Mouse (Mus musculus): ENCODE results near the gene Irgm1. TPM values are rescaled to one million over a fixed set of nuclear protein-coding genes. Genes with fewer than 3 reads are reported as not detected.
A peak's percentile ranks its signal among the peaks of the same experiment; 100 is the strongest.
"Not testable (repeated sequence)": the region's sequence is repeated elsewhere in the genome, so short reads cannot be mapped to it uniquely, and the experiment has no call there.

Gene Irgm1
- polyA plus RNA-seq, 1 experiment from 2014 or later = 6.7 TPM

DNA sequence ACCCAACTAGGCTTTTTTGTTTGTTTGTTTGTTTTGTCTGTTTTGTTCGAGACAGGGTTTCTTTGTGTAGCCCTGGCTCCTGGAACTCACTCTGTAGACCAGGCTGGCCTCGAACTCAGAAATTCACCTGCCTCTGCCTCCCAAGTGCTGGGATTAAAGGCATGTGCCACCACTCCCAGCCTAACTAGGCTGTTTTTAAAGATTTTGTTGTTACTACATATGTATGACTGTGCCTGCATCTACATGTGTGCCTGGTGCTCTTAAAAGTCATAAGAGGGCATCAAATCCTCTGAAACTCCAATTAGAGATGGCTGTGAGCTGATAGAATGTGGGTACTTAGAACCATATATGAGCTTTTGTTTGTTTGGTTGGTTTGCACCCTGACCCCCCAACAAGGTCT is 40.2 kb downstream of the Irgm1 start:
- ATAC-seq (ENCODE audit: insufficient read depth) = no peak
- H3K9me3 ChIP-seq (ENCODE audit: low read depth, low read length) = no peaks in the 10 kb centered on the region
- H3K36me3 ChIP-seq (ENCODE audit: insufficient read depth) = no peaks in the 10 kb centered on the region
- DNase-seq = no peak
- 0 out of 2 replicates have a peak, but pooled peaks cover 4% of the 10 kb centered on the region for H3K27me3 ChIP-seq (ENCODE audit: insufficient read depth, low read length)
- no peak for TF ChIP-seq CTCF (IDR thresholded peaks at IDR 0.05; ENCODE audit: low read depth)
- H3K27ac ChIP-seq (ENCODE audit: low read depth) = no peak overlapping the region
- H3K4me3 ChIP-seq (ENCODE audit: low read depth, low read length) = no peak overlapping the region
- H3K4me2 ChIP-seq = no peak overlapping the region
- H3K4me1 ChIP-seq (ENCODE audit: insufficient read depth) = no peaks in the 10 kb centered on the region
- WGBS = 72% methylated on average over 2 of the region's 2 CpGs
- no peak overlapping the region for H3K9ac ChIP-seq

DNA sequence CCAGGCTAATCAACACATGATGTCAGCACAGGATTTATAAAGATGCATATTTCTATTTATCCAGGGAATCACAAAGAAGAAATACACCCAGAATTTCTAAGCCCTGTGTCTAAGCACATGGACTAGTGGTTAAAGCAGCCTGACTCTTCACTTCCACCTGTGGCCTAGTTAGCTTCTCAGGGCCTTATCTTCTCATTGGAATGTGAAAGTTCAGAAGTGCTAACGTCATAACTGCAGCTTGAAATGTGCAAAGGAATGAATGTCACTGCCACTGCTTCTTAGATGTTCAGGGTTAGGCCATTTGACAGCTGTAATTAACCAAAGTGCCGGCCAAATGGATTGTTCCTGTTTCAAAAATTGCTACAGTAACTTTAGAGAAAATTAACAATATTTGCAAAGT is 41.2 kb downstream of the Irgm1 start:
- DNase-seq (no peak), ATAC-seq (ENCODE audit: insufficient read depth) (no peak)
- TF ChIP-seq CTCF (IDR thresholded peaks at IDR 0.05; ENCODE audit: low read depth) = no peak
- Histone ChIP-seq H3K4me3 (ENCODE audit: low read depth, low read length) (no peak overlapping the region), H3K36me3 (ENCODE audit: insufficient read depth) (no peaks in the 10 kb centered on the region), H3K4me2 (no peak overlapping the region), H3K9me3 (ENCODE audit: low read depth, low read length) (no peaks in the 10 kb centered on the region), H3K4me1 (ENCODE audit: insufficient read depth) (no peaks in the 10 kb centered on the region), H3K27ac (ENCODE audit: low read depth) (no peak overlapping the region), H3K9ac (no peak overlapping the region), H3K27me3 (ENCODE audit: insufficient read depth, low read length) (no peaks in the 10 kb centered on the region)
- WGBS = 41% methylated on average over 2 of the region's 2 CpGs

DNA sequence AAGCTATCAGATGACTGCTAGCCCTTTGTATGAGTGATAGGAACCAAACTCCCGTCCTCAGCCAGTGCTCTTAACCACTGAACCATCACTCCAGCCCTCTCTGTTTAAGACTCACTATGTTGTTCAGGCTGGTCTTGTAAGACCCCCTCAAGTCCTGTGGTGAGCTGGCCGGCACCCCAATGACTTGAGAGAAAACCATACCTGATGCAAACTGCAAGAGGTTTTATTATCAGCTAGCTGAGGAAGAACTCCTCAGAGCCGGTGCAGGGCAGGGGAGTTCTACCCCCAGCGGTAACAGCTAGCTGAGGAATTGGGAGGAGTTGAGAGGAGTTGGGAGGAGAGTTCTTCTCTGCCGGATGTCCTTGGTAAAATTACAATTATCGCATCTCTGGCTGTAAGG is 43.6 kb downstream of the Irgm1 start:
- Histone ChIP-seq H3K27ac (ENCODE audit: low read depth) (no peak overlapping the region), H3K9me3 (ENCODE audit: low read depth, low read length) (no peaks in the 10 kb centered on the region), H3K36me3 (ENCODE audit: insufficient read depth) (no peaks in the 10 kb centered on the region), H3K27me3 (ENCODE audit: insufficient read depth, low read length) (peaks cover 11% of the 10 kb centered on the region; the same call in 1 of the 2 replicates), H3K4me2 (no peak overlapping the region), H3K4me3 (ENCODE audit: low read depth, low read length) (no peak overlapping the region), H3K4me1 (ENCODE audit: insufficient read depth) (no peaks in the 10 kb centered on the region), H3K9ac (no peak overlapping the region)
- ATAC-seq (ENCODE audit: insufficient read depth) (no peak), DNase-seq (no peak)
- TF ChIP-seq CTCF (IDR thresholded peaks at IDR 0.05; ENCODE audit: low read depth) = no peak
- 70% methylated on average over 6 of the region's 6 CpGs for WGBS

DNA sequence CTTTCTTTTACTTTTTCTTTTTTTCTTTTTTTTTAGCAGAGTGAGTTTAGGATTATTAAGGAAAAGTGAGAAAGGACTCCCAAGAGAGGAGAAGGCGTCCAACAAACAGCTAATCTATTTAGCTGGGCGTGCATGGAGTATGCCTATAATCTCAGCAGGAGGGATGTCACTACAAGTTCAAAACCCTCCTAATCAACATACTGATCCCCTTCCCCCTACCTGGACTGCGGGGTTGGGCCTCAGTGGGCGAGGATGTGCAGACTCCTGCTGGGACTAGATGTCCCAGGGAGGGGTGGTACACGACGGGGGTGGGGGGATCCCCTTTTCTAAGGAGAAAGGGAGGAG is 44.8 kb downstream of the Irgm1 start:
- Histone ChIP-seq H3K9ac (peak overlapping the region; percentile 52), H3K27ac (ENCODE audit: low read depth) (peak overlapping the region; percentile 33), H3K36me3 (ENCODE audit: insufficient read depth) (no peaks in the 10 kb centered on the region), H3K9me3 (ENCODE audit: low read depth, low read length) (no peaks in the 10 kb centered on the region), H3K4me3 (ENCODE audit: low read depth, low read length) (peak overlapping the region; percentile 44), H3K4me1 (ENCODE audit: insufficient read depth) (no peaks in the 10 kb centered on the region), H3K4me2 (peak overlapping the region; percentile 60), H3K27me3 (ENCODE audit: insufficient read depth, low read length) (peaks cover 11% of the 10 kb centered on the region; the same call in 1 of the 2 replicates)
- ATAC-seq (ENCODE audit: insufficient read depth) = peak; percentile 42; the same call in 1 of the 2 replicates
- DNase-seq = peak; percentile 59
- TF ChIP-seq CTCF (IDR thresholded peaks at IDR 0.05; ENCODE audit: low read depth) = no peak
- WGBS = 0% methylated on average over 6 of the region's 6 CpGs

GRCm38 (mm10) chr11:48825979-48826751 is 45.3 kb downstream of the Irgm1 start, which contains the start of the genes Trim7 and Gm12184:
TSS of gene Trim7 (plus strand) at chr11:48826140.
TSS of gene Gm12184 (minus strand) at chr11:48826655.
- H3K27ac ChIP-seq (ENCODE audit: low read depth) = peak within 1 kb of the TSS; percentile 33
- H3K27me3 ChIP-seq (ENCODE audit: insufficient read depth, low read length) = peaks cover 11% of the 10 kb centered on the region; the same call in 1 of the 2 replicates
- H3K9ac ChIP-seq = peak within 1 kb of the TSS; percentile 52
- DNase-seq; H3K36me3 ChIP-seq (ENCODE audit: insufficient read depth); H3K4me1 ChIP-seq (ENCODE audit: insufficient read depth); H3K9me3 ChIP-seq (ENCODE audit: low read depth, low read length): not testable (repeated sequence)
- ATAC-seq (ENCODE audit: insufficient read depth) = peak; percentile 80
- H3K4me3 ChIP-seq (ENCODE audit: low read depth, low read length) = peak within 1 kb of the TSS; percentile 44
- H3K4me2 ChIP-seq = peak within 1 kb of the TSS; percentile 79
- WGBS = under 1% methylated on average over 33 of the region's 92 CpGs

DNA sequence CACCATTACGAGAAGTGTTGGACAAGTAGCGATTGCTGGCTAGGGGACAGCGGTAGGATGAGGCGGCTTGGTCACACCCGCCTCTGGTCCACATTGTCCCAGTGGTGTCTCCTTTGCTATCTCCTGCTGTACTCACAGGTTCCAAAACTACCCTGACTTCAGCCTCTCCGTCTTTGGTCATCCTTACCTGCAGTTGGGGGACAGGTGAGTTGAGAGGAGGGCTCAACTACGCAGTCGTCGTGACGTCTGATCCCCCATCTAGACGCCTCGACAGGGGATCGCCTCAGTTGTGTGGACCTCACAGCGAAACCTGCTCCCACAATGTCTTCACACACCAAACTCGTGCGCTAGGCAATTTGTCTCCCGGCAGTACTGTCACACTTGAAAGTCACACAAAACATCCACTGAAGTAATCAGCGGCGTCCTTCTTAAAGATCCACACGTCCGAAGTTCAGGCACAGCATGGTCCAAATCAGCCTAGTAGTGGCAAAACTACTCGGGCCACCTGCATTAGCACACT is 47.1 kb downstream of the Irgm1 start:
- ATAC-seq (ENCODE audit: insufficient read depth) (no peak), DNase-seq (no peak)
- Histone ChIP-seq H3K4me3 (ENCODE audit: low read depth, low read length) (peak overlapping the region; percentile 40), H3K9me3 (ENCODE audit: low read depth, low read length) (no peaks in the 10 kb centered on the region), H3K27ac (ENCODE audit: low read depth) (no peak overlapping the region), H3K36me3 (ENCODE audit: insufficient read depth) (no peaks in the 10 kb centered on the region), H3K4me2 (peak overlapping the region; percentile 79), H3K27me3 (ENCODE audit: insufficient read depth, low read length) (peaks cover 11% of the 10 kb centered on the region; the same call in 1 of the 2 replicates), H3K4me1 (ENCODE audit: insufficient read depth) (no peaks in the 10 kb centered on the region), H3K9ac (peak overlapping the region; percentile 26)
- TF ChIP-seq CTCF (IDR thresholded peaks at IDR 0.05; ENCODE audit: low read depth) = no peak
- 3% methylated on average over 22 of the region's 22 CpGs for WGBS

DNA sequence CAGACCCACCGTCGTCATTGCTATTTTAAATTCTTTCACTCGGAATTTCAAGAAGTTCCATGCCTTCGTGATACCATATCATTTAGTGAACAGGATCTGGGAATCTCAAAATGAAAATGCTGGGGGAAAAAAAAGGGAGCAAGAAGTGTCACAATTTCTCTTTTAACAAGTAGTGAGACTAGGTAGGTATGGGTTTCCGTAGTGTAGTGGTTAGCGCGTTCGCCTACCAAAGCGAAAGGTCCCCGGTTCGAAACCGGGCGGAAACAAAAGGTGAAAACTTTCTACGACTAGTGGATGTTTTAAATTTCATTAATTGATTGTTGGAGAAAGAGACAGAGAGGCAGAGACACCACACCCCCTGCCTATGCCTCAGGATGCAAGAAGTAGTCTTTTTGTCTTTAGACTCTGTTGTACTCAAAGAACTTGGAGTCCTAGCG is 47.9 kb downstream of the Irgm1 start:
- Histone ChIP-seq H3K4me2 (peak overlapping the region; percentile 79), H3K27me3 (ENCODE audit: insufficient read depth, low read length) (peaks cover 11% of the 10 kb centered on the region; the same call in 1 of the 2 replicates), H3K4me3 (ENCODE audit: low read depth, low read length) (peak overlapping the region; percentile 40), H3K36me3 (ENCODE audit: insufficient read depth) (no peaks in the 10 kb centered on the region), H3K4me1 (ENCODE audit: insufficient read depth) (no peaks in the 10 kb centered on the region), H3K27ac (ENCODE audit: low read depth) (no peak overlapping the region), H3K9ac (peak overlapping the region; percentile 32), H3K9me3 (ENCODE audit: low read depth, low read length) (no peaks in the 10 kb centered on the region)
- under 1% methylated on average over 15 of the region's 15 CpGs for WGBS
- ATAC-seq (ENCODE audit: insufficient read depth) (peak; percentile 26), DNase-seq (peak; percentile 91)
- TF ChIP-seq CTCF (IDR thresholded peaks at IDR 0.05; ENCODE audit: low read depth) = no peak

All from lung, embryonic 14.5 days (tissue).